Mouse (Mus musculus): Measurements from ENCODE around the gene Kdm5b. TPM values are rescaled to one million over a fixed set of nuclear protein-coding genes. Genes with fewer than 3 reads are reported as not detected.

The Kdm5b gene
- polyA plus RNA-seq, 1 experiment from 2014 or later, result 102 TPM

- Histone ChIP-seq H3K36me3 (no peaks in the 10 kb centered on the region), H3K27ac (replicated peaks) (no peak overlapping the region), H3K9ac (replicated peaks) (no peak overlapping the region), H3K4me2 (replicated peaks) (no peak overlapping the region), H3K4me1 (peaks cover 15% of the 10 kb centered on the region), H3K27me3 (peaks cover 8% of the 10 kb centered on the region), H3K4me3 (no peak overlapping the region), H3K9me3 (no peaks in the 10 kb centered on the region)
- WGBS, result 79% methylated on average over 3 of the region's 3 CpGs
- ATAC-seq (ENCODE audit: low FRiP score, low read depth), result no peak
Observed at GRCm38 (mm10) chr1:134552396-134552795, 7.6 kb upstream of the Kdm5b start.

GRCm38 (mm10) chr1:134555240-134555870 is 4.6 kb upstream of the Kdm5b start:
- peak overlapping the region; percentile 59; the same call in 1 of the 2 replicates for H3K4me3 ChIP-seq
- no peak overlapping the region for H3K27ac ChIP-seq (replicated peaks)
- no peak for ATAC-seq (ENCODE audit: low FRiP score, low read depth)
- H3K4me2 ChIP-seq (replicated peaks), result peak overlapping the region; percentile 71
- H3K27me3 ChIP-seq, result peaks cover 8% of the 10 kb centered on the region
- no peaks in the 10 kb centered on the region for H3K9me3 ChIP-seq
- H3K4me1 ChIP-seq, result peaks cover 21% of the 10 kb centered on the region
- H3K9ac ChIP-seq (replicated peaks), result no peak overlapping the region
- WGBS, result 37% methylated on average over 13 of the region's 13 CpGs
- H3K36me3 ChIP-seq, result no peaks in the 10 kb centered on the region

- 2% methylated on average over 46 of the region's 46 CpGs for WGBS
- ATAC-seq (ENCODE audit: low FRiP score, low read depth), result peak; percentile 50
Observed at GRCm38 (mm10) chr1:134555871-134556670, 3.9 kb upstream of the Kdm5b start.

DNA sequence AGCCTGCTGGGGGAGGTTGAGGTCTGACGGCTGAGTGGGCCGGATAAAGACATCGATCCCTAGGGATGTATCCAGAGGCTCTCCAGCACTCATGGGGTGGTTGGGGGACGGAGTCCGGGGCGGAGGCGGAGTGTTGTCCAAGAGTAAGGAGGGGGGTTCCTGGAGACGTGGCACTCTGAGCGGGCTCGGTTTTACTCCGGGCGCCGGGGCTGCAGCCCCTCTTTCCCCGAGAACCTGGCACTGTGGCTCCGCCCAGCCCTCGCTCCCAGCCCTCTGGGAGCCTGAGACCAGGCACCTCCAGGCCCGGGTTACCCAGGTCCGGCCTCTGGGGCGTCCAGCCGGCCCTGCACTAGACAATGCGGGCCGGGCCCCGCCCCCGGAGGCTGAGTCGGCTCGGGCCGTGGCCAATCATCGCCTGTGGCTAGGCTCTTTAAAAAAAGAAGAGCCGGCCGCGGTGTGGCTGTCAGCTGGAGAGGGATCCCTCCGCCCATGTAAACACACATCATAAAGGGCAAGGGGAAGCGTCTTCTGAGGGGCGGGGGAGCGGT is 3.2 kb upstream of the Kdm5b start:
- H3K4me2 ChIP-seq (replicated peaks), result peak overlapping the region; percentile 71
- peak overlapping the region; percentile 59 for H3K4me3 ChIP-seq
- peak overlapping the region; percentile 86 for H3K27ac ChIP-seq (replicated peaks)
- peaks cover 8% of the 10 kb centered on the region for H3K27me3 ChIP-seq
- H3K4me1 ChIP-seq, result peaks cover 21% of the 10 kb centered on the region
- under 1% methylated on average over 33 of the region's 35 CpGs for WGBS
- peak overlapping the region; percentile 71 for H3K9ac ChIP-seq (replicated peaks)
- peak; percentile 96 for ATAC-seq (ENCODE audit: low FRiP score, low read depth)
- no peaks in the 10 kb centered on the region for H3K9me3 ChIP-seq
- H3K36me3 ChIP-seq, result no peaks in the 10 kb centered on the region

More at GRCm38 (mm10) chr1:134555871-134556670, 3.9 kb upstream of the Kdm5b start:
- H3K9ac ChIP-seq (replicated peaks), result peak overlapping the region; percentile 71
- H3K4me3 ChIP-seq, result peak overlapping the region; percentile 59
- no peaks in the 10 kb centered on the region for H3K9me3 ChIP-seq
- peak overlapping the region; percentile 71 for H3K4me2 ChIP-seq (replicated peaks)
- H3K36me3 ChIP-seq, result no peaks in the 10 kb centered on the region
- peak overlapping the region; percentile 86 for H3K27ac ChIP-seq (replicated peaks)
- peaks cover 21% of the 10 kb centered on the region for H3K4me1 ChIP-seq
- H3K27me3 ChIP-seq, result peaks cover 8% of the 10 kb centered on the region

- Histone ChIP-seq H3K27ac (replicated peaks) (no peak overlapping the region), H3K9me3 (no peaks in the 10 kb centered on the region), H3K4me2 (replicated peaks) (no peak overlapping the region), H3K36me3 (no peaks in the 10 kb centered on the region), H3K4me1 (peaks cover 29% of the 10 kb centered on the region), H3K4me3 (no peak overlapping the region), H3K9ac (replicated peaks) (no peak overlapping the region), H3K27me3 (peaks cover 8% of the 10 kb centered on the region)
- ATAC-seq (ENCODE audit: low FRiP score, low read depth), result no peak
- WGBS, result 27% methylated on average over 5 of the region's 5 CpGs
Observed at GRCm38 (mm10) chr1:134558511-134558910, 1.5 kb upstream of the Kdm5b start.

GRCm38 (mm10) chr1:134559226-134559625 is 745 bp upstream of the Kdm5b start:
- ATAC-seq (ENCODE audit: low FRiP score, low read depth), result no peak
- peaks cover 8% of the 10 kb centered on the region for H3K27me3 ChIP-seq
- peaks cover 33% of the 10 kb centered on the region for H3K4me1 ChIP-seq
- H3K4me3 ChIP-seq, result no peak overlapping the region
- no peak overlapping the region for H3K4me2 ChIP-seq (replicated peaks)
- no peaks in the 10 kb centered on the region for H3K36me3 ChIP-seq
- H3K9ac ChIP-seq (replicated peaks), result no peak overlapping the region
- H3K27ac ChIP-seq (replicated peaks), result no peak overlapping the region
- no peaks in the 10 kb centered on the region for H3K9me3 ChIP-seq
- WGBS, result 71% methylated on average over 3 of the region's 3 CpGs

DNA sequence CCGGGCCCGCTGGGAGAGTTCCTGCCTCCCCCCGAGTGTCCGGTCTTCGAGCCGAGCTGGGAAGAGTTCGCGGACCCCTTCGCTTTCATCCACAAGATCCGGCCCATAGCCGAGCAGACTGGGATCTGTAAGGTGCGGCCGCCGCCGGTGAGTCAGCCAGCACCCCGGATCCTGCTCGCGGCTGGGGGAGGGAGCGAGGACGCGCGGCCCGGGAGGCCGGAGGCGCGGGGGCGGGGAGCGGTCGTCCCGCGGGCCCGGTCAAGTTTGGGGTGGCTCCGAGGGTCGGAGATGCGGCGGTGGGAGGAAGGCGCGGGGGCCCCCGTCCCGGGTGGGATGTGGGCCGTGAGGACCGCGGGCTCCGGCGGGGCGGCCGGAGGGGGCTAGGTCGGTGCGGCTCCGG is 425 bp downstream of the Kdm5b start:
- Histone ChIP-seq H3K4me3 (peak overlapping the region; percentile 100), H3K27ac (replicated peaks) (peak overlapping the region; percentile 95), H3K4me2 (replicated peaks) (peak overlapping the region; percentile 70), H3K9me3 (no peaks in the 10 kb centered on the region), H3K9ac (replicated peaks) (peak overlapping the region; percentile 100), H3K27me3 (peaks cover 5% of the 10 kb centered on the region), H3K4me1 (peaks cover 32% of the 10 kb centered on the region), H3K36me3 (no peaks in the 10 kb centered on the region)
- WGBS, result under 1% methylated on average over 48 of the region's 50 CpGs
- peak; percentile 2; the same call in 1 of the 2 replicates for ATAC-seq (ENCODE audit: low FRiP score, low read depth)

GRCm38 (mm10) chr1:134560801-134561769 is 1.1 kb downstream of the Kdm5b start:
- peak; percentile 27 for ATAC-seq (ENCODE audit: low FRiP score, low read depth)
- Histone ChIP-seq H3K4me3 (peak overlapping the region; percentile 100), H3K4me1 (peaks cover 31% of the 10 kb centered on the region), H3K9me3 (no peaks in the 10 kb centered on the region), H3K27me3 (no peaks in the 10 kb centered on the region), H3K4me2 (replicated peaks) (peak overlapping the region; percentile 70), H3K36me3 (no peaks in the 10 kb centered on the region), H3K27ac (replicated peaks) (peak overlapping the region; percentile 95), H3K9ac (replicated peaks) (peak overlapping the region; percentile 100)
- under 1% methylated on average over 55 of the region's 76 CpGs for WGBS

- Histone ChIP-seq H3K9ac (replicated peaks) (peak overlapping the region; percentile 100), H3K4me1 (peaks cover 29% of the 10 kb centered on the region), H3K36me3 (no peaks in the 10 kb centered on the region), H3K27me3 (no peaks in the 10 kb centered on the region), H3K27ac (replicated peaks) (0 out of 2 replicates have a peak overlapping the region, but pooled peaks have one; percentile 95), H3K4me2 (replicated peaks) (peak overlapping the region; percentile 70), H3K4me3 (peak overlapping the region; percentile 100), H3K9me3 (no peaks in the 10 kb centered on the region)
- 7% methylated on average over 7 of the region's 7 CpGs for WGBS
- no peak for ATAC-seq (ENCODE audit: low FRiP score, low read depth)
Observed at GRCm38 (mm10) chr1:134561770-134562143, 1.8 kb downstream of the Kdm5b start.

GRCm38 (mm10) chr1:134562457-134562856 is 2.5 kb downstream of the Kdm5b start:
- no peak overlapping the region for H3K27ac ChIP-seq (replicated peaks)

GRCm38 (mm10) chr1:134563726-134564125 is 3.8 kb downstream of the Kdm5b start:
- Histone ChIP-seq H3K4me2 (replicated peaks) (no peak overlapping the region), H3K4me1 (peaks cover 33% of the 10 kb centered on the region)
- 87% methylated on average over 3 of the region's 3 CpGs for WGBS

More at GRCm38 (mm10) chr1:134562457-134562856, 2.5 kb downstream of the Kdm5b start:
- H3K4me3 ChIP-seq, result peak overlapping the region; percentile 100
- H3K4me2 ChIP-seq (replicated peaks), result peak overlapping the region; percentile 70
- peak overlapping the region; percentile 100; the same call in 1 of the 2 replicates for H3K9ac ChIP-seq (replicated peaks)
- no peak for ATAC-seq (ENCODE audit: low FRiP score, low read depth)
- H3K4me1 ChIP-seq, result peaks cover 24% of the 10 kb centered on the region
- H3K27me3 ChIP-seq, result no peaks in the 10 kb centered on the region
- no peaks in the 10 kb centered on the region for H3K36me3 ChIP-seq
- no peaks in the 10 kb centered on the region for H3K9me3 ChIP-seq

More at GRCm38 (mm10) chr1:134563726-134564125, 3.8 kb downstream of the Kdm5b start:
- H3K27me3 ChIP-seq, result no peaks in the 10 kb centered on the region
- no peak overlapping the region for H3K4me3 ChIP-seq
- no peak for ATAC-seq (ENCODE audit: low FRiP score, low read depth)
- H3K9ac ChIP-seq (replicated peaks), result no peak overlapping the region
- no peak overlapping the region for H3K27ac ChIP-seq (replicated peaks)
- no peaks in the 10 kb centered on the region for H3K36me3 ChIP-seq
- no peaks in the 10 kb centered on the region for H3K9me3 ChIP-seq

All from midbrain, embryonic 12.5 days (tissue).